Mouse (Mus musculus) hindbrain, embryonic 15.5 days (tissue): ENCODE results near the gene Gstk1. TPM values are rescaled to one million over a fixed set of nuclear protein-coding genes. Genes with fewer than 3 reads are reported as not detected.

Experiments used
- ATAC-seq: fragments of 200-750 bp; cut with Nextera tagmentation; 2 replicates; pipeline ENCODE4 v1.8.0; 2017; ENCODE audit warnings: low read depth, moderate number of reproducible peaks, moderate TSS enrichment; ENCODE audit not compliant: low FRiP score
- H3K27ac ChIP-seq: fragments of 300-500 bp; sonication (generic); replicated peaks from 2 replicates; pipeline ENCODE4 v1.5.1; 2015; ENCODE audit warnings: mild to moderate bottlenecking, inconsistent platforms
- H3K27me3 ChIP-seq: fragments of 300-500 bp; sonication (generic); 2 replicates; pipeline ENCODE4 v1.6.1; 2015; ENCODE audit warnings: control low read depth, inconsistent platforms
- H3K36me3 ChIP-seq: fragments of 300-500 bp; sonication (generic); 2 replicates; pipeline ENCODE4 v1.6.1; 2015; ENCODE audit warnings: control low read depth, inconsistent platforms
- H3K4me1 ChIP-seq: fragments of 300-500 bp; sonication (generic); replicated peaks from 2 replicates; pipeline ENCODE4 v1.6.1; 2015; ENCODE audit warnings: control low read depth, inconsistent platforms
- H3K4me2 ChIP-seq: fragments of 300-500 bp; sonication (generic); 2 replicates; pipeline ENCODE4 v1.6.1; 2015; ENCODE audit warnings: moderate library complexity, mild to moderate bottlenecking, inconsistent platforms
- H3K4me3 ChIP-seq: fragments of 300-500 bp; sonication (generic); 2 replicates; pipeline ENCODE4 v1.5.1; 2015; ENCODE audit warnings: mild to moderate bottlenecking, inconsistent platforms
- H3K9ac ChIP-seq: fragments of 300-500 bp; sonication (generic); 2 replicates; pipeline ENCODE4 v1.6.1; 2015; ENCODE audit warnings: inconsistent platforms
- H3K9me3 ChIP-seq: fragments of 300-500 bp; sonication (generic); 2 replicates; pipeline ENCODE4 v1.6.1; 2016; ENCODE audit warnings: control low read depth, inconsistent platforms
- WGBS: fragments of 180-500 bp; shearing (Covaris S2); methylation state at CpG from one replicate; pipeline ENCODE4 v1.1.7; 2015; 5-methylcytosine and 5-hydroxymethylcytosine counted together
- polyA plus RNA-seq: library from polyadenylated mRNA; unstranded; fragments of >200 nt; fragmentation: Nextera tagmentation; extraction: Ambion mirVana; gene quantifications from 2 replicates; pipeline ENCODE4 v1.2.1, GENCODE M21; 2015

The Gstk1 gene
- polyA plus RNA-seq, 1 experiment from 2014 or later: 12.0 TPM

DNA sequence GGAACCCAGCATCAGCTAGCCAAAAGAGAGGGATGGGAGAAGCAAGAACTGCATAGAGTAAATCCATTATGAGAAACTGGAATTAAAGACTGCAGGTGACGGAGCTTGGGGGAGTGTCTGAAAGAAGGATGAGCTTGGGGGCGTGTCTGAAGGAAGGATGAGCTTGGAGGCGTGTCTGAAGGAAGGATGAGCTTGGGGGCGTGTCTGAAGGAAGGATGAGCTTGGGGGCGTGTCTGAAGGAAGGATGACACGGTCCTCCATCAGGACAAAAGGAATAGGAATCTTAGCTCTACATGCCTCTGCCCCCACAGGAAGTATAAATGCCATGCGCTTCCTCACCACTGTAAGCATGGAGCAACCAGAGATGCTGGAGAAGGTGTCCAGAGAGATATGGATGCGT, 1.4 kb downstream of the Gstk1 start:
- Histone ChIP-seq H3K36me3 (no peaks in the 10 kb centered on the region), H3K27me3 (no peaks in the 10 kb centered on the region)
- 10% methylated on average over 8 of the region's 8 CpGs for WGBS

DNA sequence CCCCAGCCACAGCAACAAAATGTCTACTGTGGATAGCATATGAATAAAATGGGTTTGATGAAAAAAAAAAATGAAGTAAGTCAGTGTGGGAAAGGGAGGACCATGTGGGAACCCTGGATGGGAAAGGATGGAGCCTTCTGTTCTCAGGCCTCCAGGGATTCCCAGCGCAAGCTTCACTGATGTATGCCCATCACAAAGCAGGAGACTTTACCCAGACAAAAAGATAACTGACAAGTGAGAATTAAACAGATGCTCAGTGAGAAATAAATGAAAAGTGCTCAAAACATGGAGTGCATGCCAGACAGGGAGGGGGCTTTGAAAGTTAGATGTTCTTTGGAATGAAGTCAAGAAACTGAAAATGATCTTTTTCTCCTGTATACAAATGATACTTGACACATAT, 2.2 kb downstream of the Gstk1 start:
- peak overlapping the region; percentile 28 for H3K4me3 ChIP-seq
- peaks cover 11% of the 10 kb centered on the region; the same call in 1 of the 2 replicates for H3K4me1 ChIP-seq
- no peak for ATAC-seq
- H3K27me3 ChIP-seq: no peaks in the 10 kb centered on the region
- H3K9ac ChIP-seq: no peak overlapping the region
- no peak overlapping the region for H3K27ac ChIP-seq
- 55% methylated on average over 1 of the region's 1 CpGs for WGBS
- no peaks in the 10 kb centered on the region for H3K36me3 ChIP-seq
- H3K9me3 ChIP-seq: no peaks in the 10 kb centered on the region
- peak overlapping the region; percentile 50 for H3K4me2 ChIP-seq

More for the DNA sequence above, 1.4 kb downstream of the Gstk1 start:
- peak; percentile 55; the same call in 1 of the 2 replicates for ATAC-seq
- Histone ChIP-seq H3K4me1 (peaks cover 11% of the 10 kb centered on the region; the same call in 1 of the 2 replicates), H3K9ac (no peak overlapping the region), H3K4me3 (peak overlapping the region; percentile 28), H3K4me2 (peak overlapping the region; percentile 50), H3K9me3 (no peaks in the 10 kb centered on the region), H3K27ac (0 out of 2 replicates have a peak overlapping the region, but pooled peaks have one; percentile 14)

DNA sequence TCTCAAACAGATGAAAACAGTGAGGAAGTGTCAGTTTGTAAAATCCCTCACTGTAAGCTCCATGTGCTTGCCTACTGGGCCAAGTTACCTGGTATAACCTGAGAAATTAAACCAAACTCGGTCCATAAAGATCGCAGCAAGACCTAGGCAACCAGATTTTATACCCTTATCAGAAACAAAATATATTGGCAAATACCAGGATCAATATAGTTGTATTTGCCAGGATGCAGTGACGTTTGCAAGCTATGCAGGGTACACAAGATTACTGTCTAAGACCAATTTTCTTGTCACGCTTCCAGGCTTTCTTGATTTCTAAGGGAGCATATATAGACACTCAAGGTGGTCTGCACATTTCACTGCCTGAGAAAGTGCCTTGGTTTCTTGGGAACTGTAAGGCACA, 6.1 kb downstream of the Gstk1 start:
- Histone ChIP-seq H3K4me1 (no peaks in the 10 kb centered on the region), H3K4me3 (no peak overlapping the region), H3K27me3 (no peaks in the 10 kb centered on the region), H3K4me2 (no peak overlapping the region), H3K9ac (no peak overlapping the region), H3K36me3 (no peaks in the 10 kb centered on the region), H3K9me3 (no peaks in the 10 kb centered on the region), H3K27ac (no peak overlapping the region)
- WGBS: 93% methylated on average over 4 of the region's 4 CpGs
- no peak for ATAC-seq

DNA sequence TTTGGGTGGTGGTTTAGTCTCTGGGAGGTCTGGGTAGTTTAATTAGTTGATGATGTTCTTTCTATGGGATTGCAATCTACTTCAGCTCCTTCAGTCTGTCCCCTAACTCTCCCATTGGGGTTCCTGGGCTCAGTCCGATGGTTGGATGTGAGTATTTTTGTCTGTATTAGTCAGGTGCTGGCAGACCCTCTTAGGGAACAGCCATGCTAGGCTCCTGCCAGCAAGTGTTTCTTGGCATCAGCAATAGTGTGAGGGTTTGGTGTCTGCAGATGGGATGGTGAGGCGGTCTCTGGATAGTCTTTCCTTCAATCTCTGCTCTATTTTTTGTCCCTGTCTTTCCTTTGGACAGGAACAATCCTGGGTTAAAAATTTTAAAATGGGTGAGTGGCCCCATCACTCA, 7.4 kb downstream of the Gstk1 start:
- 91% methylated on average over 2 of the region's 2 CpGs for WGBS
- H3K9me3 ChIP-seq: no peaks in the 10 kb centered on the region
- no peak for ATAC-seq
- H3K27me3 ChIP-seq: no peaks in the 10 kb centered on the region
- no peak overlapping the region for H3K27ac ChIP-seq
- no peak overlapping the region for H3K4me2 ChIP-seq
- H3K4me1 ChIP-seq: no peaks in the 10 kb centered on the region
- H3K36me3 ChIP-seq: no peaks in the 10 kb centered on the region
- H3K4me3 ChIP-seq: no peak overlapping the region
- H3K9ac ChIP-seq: no peak overlapping the region

DNA sequence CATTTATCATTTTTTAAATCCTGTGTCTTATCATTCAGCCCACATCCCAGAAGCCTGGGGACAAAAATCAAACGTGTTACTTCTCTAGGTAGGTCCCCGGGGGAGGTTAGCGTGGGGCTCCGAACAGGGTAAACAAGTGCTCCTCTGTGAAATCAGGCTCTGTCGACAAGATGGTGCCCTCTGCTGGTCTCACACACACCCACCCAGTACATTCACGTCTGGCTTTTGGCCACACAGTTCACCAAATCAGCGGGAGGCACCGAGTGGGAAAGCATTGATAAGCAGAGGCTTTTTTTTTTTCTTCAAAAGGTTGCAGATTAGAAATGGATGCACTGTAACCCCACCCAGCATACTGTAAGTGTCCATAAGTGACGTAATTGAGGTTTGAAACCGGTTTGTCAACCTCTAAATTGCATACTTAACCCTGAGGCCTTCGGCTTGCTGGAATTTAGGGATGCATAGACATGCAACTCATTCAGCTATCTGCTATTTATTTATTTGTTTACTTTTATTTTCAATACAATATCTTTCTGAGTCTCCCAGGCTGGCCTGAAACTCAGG, 11.6 kb downstream of the Gstk1 start:
- Histone ChIP-seq H3K9me3 (no peaks in the 10 kb centered on the region), H3K27ac (no peak overlapping the region), H3K9ac (no peak overlapping the region), H3K27me3 (no peaks in the 10 kb centered on the region; the same call in 1 of the 2 replicates), H3K4me1 (no peaks in the 10 kb centered on the region), H3K36me3 (no peaks in the 10 kb centered on the region), H3K4me2 (no peak overlapping the region), H3K4me3 (no peak overlapping the region)
- ATAC-seq: no peak
- WGBS: 21% methylated on average over 11 of the region's 11 CpGs

DNA sequence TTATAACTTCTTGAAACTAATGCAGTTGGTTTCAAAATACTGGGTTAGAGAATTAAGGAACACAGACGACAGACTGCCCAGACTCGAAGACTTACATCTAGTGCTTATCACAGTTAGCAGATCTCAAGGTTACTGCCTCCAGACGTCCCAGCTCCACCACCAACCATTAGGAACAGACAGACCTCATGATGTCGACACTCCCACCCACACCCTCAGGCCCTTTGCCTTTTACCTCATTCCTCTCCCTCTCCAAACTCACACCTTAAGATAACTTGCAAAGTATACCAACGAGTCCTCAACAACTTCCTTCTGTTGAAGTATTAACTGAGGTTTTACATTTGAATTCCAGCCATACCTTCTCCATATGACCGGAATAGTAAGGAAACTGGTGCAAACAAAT, 14.7 kb downstream of the Gstk1 start:
- H3K9ac ChIP-seq: no peak overlapping the region
- peaks cover 3% of the 10 kb centered on the region; the same call in 1 of the 2 replicates for H3K27me3 ChIP-seq
- no peaks in the 10 kb centered on the region for H3K4me1 ChIP-seq
- H3K36me3 ChIP-seq: no peaks in the 10 kb centered on the region
- no peak for ATAC-seq
- H3K4me2 ChIP-seq: no peak overlapping the region
- H3K9me3 ChIP-seq: no peaks in the 10 kb centered on the region
- 74% methylated on average over 6 of the region's 6 CpGs for WGBS
- no peak overlapping the region for H3K27ac ChIP-seq
- no peak overlapping the region for H3K4me3 ChIP-seq

DNA sequence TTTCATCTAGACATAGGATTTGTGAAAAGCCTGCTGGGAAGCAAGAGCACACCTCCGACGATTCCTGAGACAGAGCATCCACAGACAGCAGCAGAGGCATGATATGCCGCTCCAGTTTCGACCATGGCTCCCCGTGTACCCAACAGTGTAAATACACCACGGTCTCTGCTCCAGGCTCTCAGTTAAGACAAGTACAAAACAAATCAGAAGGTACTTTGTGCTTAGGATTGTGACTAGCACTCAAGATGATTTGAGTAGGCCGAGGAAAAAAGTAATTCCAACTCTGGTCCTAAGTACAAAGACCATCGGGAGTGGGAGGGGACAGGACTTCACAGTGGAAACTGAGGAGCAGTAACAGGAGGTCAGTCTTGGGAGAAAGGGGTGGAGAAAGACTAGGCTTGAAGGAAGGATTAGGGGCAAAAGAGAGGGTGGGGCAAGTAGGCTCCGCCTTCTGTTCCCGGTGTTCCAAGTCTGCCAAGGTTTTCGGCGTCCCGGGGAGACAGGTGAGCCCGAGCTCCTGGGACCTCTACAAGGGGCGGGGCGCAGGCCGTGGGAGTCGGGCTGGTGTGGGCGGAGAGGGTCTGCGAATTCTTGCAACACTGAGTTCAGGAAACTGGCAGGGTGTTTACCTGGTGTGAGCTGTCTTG, 15.9 kb downstream of the Gstk1 start, which contains the start of gene Tmem139:
Gene Tmem139, plus strand, starts transcription at position 447 of the 647 bp plus-strand sequence.
- peaks cover 3% of the 10 kb centered on the region; the same call in 1 of the 2 replicates for H3K27me3 ChIP-seq
- no peak for ATAC-seq
- WGBS: 25% methylated on average over 20 of the region's 20 CpGs
- no peak within 1 kb of the TSS for H3K4me3 ChIP-seq
- H3K4me1 ChIP-seq: peaks cover 8% of the 10 kb centered on the region
- no peaks in the 10 kb centered on the region for H3K9me3 ChIP-seq
- no peak within 1 kb of the TSS for H3K27ac ChIP-seq
- H3K9ac ChIP-seq: no peak within 1 kb of the TSS
- H3K4me2 ChIP-seq: no peak within 1 kb of the TSS
- H3K36me3 ChIP-seq: no peaks in the 10 kb centered on the region

DNA sequence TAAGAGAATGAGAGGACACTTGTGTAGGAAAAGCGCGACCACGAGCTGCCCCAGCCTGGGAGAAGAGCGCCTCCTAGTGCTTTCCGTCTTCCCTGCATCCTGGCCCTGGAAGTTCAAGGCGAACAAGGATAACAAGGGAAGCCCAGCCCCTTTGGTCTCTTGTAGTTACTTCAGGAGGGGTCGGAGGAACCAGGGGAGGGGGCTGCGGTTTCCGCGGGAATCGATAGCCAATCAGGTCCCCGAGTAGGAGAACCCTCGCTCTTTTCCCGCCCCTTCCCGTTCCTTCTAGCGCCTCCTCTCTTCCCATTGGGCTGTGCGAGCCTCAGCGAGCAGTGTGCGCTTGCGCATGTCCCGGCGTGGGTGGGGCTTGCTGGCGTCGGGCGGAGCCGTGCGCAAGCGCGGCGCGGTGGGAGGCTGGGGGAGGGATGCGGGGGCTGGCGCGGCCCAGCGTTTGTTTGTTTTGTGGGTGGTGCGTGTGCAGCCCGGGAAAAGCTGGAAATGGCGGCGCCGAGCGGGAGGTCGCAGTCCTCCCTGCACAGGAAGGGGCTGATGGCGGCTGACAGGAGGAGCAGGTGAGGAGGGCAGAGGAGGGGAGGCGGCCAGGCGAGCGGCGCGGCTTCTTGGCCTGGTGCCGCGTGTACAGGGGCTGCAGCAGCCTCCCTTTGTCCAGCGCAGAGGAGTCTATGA, 19.0 kb downstream of the Gstk1 start, which contains the start of gene Casp2:
Gene Casp2, plus strand, starts transcription at position 360 of the 687 bp plus-strand sequence.
- peak within 1 kb of the TSS; percentile 86 for H3K27ac ChIP-seq
- ATAC-seq: peak; percentile 100
- H3K9me3 ChIP-seq: no peaks in the 10 kb centered on the region
- H3K27me3 ChIP-seq: peaks cover 3% of the 10 kb centered on the region; the same call in 1 of the 2 replicates
- H3K9ac ChIP-seq: peak within 1 kb of the TSS; percentile 77
- H3K4me1 ChIP-seq: peaks cover 20% of the 10 kb centered on the region
- peak within 1 kb of the TSS; percentile 72 for H3K4me3 ChIP-seq
- WGBS: 0% methylated on average over 46 of the region's 51 CpGs
- peaks cover 27% of the 10 kb centered on the region for H3K36me3 ChIP-seq
- peak within 1 kb of the TSS; percentile 74 for H3K4me2 ChIP-seq

DNA sequence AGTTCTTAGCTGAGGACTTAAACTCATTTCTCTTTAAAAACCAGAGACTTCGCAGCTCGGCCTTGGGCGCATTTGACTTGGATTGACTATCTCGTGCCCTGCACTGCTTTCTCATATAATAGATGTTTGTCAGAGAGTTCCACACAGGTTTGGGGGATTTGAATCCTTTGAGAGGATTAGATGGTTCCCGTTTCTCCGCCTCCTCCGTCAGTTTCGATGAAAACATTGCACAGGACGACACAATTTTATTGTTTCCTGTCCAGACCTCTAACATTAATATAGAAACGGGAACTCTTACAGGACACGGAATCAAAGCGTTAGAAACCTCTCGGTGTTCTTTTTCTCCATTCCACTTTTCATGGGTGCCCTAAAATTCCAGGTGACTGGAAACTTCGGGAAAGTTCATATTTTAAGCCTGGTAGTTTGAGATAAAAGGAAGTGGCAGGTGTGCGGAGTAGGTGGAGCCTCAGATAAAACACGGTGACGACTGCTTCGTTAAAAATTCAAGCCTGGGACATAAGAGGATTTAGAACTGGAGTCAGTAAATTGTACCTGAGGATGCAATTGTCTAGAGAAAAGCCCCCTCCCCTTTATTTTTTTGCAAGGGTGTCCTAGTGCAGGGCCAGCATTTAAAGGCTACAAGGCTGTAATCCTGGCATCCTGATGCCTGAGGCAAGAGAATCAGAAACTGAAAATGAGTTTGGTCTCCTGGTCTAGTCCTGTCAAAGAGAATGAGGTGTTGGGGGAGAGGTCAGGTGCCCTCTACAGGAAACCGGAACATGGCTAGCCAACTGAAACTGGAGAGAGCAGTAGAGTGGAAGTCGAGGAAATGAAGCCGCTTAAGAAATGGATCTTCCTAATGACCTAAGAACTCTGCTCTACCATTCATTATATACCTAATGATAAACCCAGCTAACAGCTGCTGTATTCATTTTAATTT, 19.9 kb downstream of the Gstk1 start:
- peak overlapping the region; percentile 72 for H3K4me3 ChIP-seq
- H3K27ac ChIP-seq: peak overlapping the region; percentile 86
- H3K4me2 ChIP-seq: peak overlapping the region; percentile 74
- no peak for ATAC-seq
- peaks cover 3% of the 10 kb centered on the region; the same call in 1 of the 2 replicates for H3K27me3 ChIP-seq
- WGBS: under 1% methylated on average over 21 of the region's 21 CpGs
- no peaks in the 10 kb centered on the region for H3K9me3 ChIP-seq
- H3K36me3 ChIP-seq: peaks cover 35% of the 10 kb centered on the region
- peak overlapping the region; percentile 77 for H3K9ac ChIP-seq
- H3K4me1 ChIP-seq: peaks cover 20% of the 10 kb centered on the region

DNA sequence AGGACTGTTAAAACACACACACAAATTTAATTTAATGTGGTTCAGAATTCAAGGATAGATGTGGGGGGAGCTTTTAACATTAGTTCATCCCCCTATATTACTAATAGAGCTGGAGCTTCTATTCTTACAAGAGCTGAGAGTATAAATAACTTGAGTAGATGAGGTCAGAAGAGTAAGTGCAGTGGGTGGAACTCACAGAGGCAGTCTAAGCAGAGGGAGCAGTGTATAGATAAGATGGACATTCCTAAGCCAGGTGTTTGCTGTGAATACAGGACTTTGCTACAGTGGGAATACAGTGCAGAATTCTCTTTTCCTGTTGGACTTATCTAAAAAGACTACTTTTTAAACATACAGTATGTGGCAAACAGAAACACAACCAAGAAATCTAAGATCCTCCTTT, 25.1 kb downstream of the Gstk1 start:
- H3K36me3 ChIP-seq: peaks cover 72% of the 10 kb centered on the region
- no peak overlapping the region for H3K9ac ChIP-seq
- no peaks in the 10 kb centered on the region for H3K27me3 ChIP-seq
- ATAC-seq: no peak
- peaks cover 20% of the 10 kb centered on the region for H3K4me1 ChIP-seq
- no peak overlapping the region for H3K27ac ChIP-seq
- H3K9me3 ChIP-seq: no peaks in the 10 kb centered on the region
- no peak overlapping the region for H3K4me3 ChIP-seq
- no peak overlapping the region for H3K4me2 ChIP-seq

DNA sequence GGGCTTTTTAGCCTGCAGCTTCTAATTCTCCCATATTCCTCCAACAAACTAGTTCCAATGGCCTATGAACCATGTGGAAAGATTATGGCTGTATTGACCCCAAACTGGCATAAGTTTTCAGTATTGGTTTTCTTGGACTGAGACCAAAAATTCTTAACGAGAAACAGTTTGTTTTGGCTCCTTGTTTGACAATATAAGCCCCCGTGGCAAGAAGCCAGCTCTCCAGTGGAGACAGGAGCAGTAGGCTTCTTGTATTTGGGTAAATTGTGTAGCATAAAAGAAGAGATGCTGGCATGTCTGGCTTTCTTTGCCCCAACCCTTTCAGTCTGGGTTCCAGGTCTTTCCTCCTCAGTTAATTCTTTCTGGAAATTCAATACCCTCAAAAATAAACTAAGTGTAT, 30.4 kb downstream of the Gstk1 start:
- Histone ChIP-seq H3K4me1 (no peaks in the 10 kb centered on the region), H3K27ac (no peak overlapping the region), H3K27me3 (no peaks in the 10 kb centered on the region), H3K4me3 (no peak overlapping the region), H3K9me3 (no peaks in the 10 kb centered on the region), H3K36me3 (peaks cover 81% of the 10 kb centered on the region), H3K9ac (no peak overlapping the region), H3K4me2 (no peak overlapping the region)
- 55% methylated on average over 2 of the region's 2 CpGs for WGBS
- no peak for ATAC-seq
